Mouse (Mus musculus) spleen, adult 2 months (tissue): Measurements from ENCODE around the gene Mgat4c. TPM values are rescaled to one million over a fixed set of nuclear protein-coding genes. Genes with fewer than 3 reads are reported as not detected.

Source experiments
- DNase-seq, 2 experiments: peaks; one replicate each; pipeline versions ENCODE4 v3.0.0 to v3.0.0-alpha.2; 2012 to 2021; ENCODE audit warnings: low spot score in 2 of 2, low read depth in 1 of 2
- H3K27ac ChIP-seq: fragments of 200-500 bp; 2 replicates; pipeline ENCODE4 v1.5.1; 2012; ENCODE audit warnings: low read length, inconsistent platforms; ENCODE audit not compliant: insufficient read depth
- H3K27me3 ChIP-seq: fragments of 200-500 bp; 2 replicates; pipeline ENCODE4 v1.6.1; 2012; ENCODE audit warnings: mild to moderate bottlenecking, moderate library complexity, low read length, inconsistent platforms; ENCODE audit not compliant: control insufficient read depth, insufficient read depth
- H3K36me3 ChIP-seq: fragments of 200-500 bp; 2 replicates; pipeline ENCODE4 v1.6.1; 2012; ENCODE audit warnings: mild to moderate bottlenecking, low read length, inconsistent platforms; ENCODE audit not compliant: control insufficient read depth, insufficient read depth
- H3K4me1 ChIP-seq: fragments of 200-500 bp; 2 replicates; pipeline ENCODE4 v1.6.1; 2011; ENCODE audit warnings: inconsistent platforms; ENCODE audit not compliant: control insufficient read depth, insufficient read depth, insufficient read length
- H3K4me3 ChIP-seq: fragments of 200-500 bp; 2 replicates; pipeline ENCODE4 v1.5.1; 2011; ENCODE audit warnings: mild to moderate bottlenecking, inconsistent platforms; ENCODE audit not compliant: insufficient read depth, insufficient read length; ENCODE audit errors: extremely low read depth
- CTCF ChIP-seq: fragments of 200-500 bp; IDR thresholded peaks from 2 replicates; pipeline ENCODE4 v1.5.1; 2011; ENCODE audit warnings: mild to moderate bottlenecking, inconsistent platforms; ENCODE audit not compliant: insufficient read depth, insufficient read length, insufficient replicate concordance; ENCODE audit errors: extremely low read depth
- POLR2A ChIP-seq: fragments of 200-500 bp; IDR thresholded peaks from 2 replicates; pipeline ENCODE4 v1.6.1; 2011; ENCODE audit warnings: low read depth, low read length, inconsistent platforms
- WGBS: fragments of 180-500 bp; shearing (Covaris S2); methylation state at CpG from one replicate; pipeline ENCODE4 v1.1.7; 2018; 5-methylcytosine and 5-hydroxymethylcytosine counted together
- polyA plus RNA-seq: library from polyadenylated mRNA; depleted of rRNA; stranded (reverse); fragments of >200 nt; gene quantifications from 2 replicates; pipeline ENCODE4 v1.2.3, GENCODE M21; 2012; rRNA removed

The Mgat4c gene
- polyA plus RNA-seq = not detected in 2 replicates

DNA sequence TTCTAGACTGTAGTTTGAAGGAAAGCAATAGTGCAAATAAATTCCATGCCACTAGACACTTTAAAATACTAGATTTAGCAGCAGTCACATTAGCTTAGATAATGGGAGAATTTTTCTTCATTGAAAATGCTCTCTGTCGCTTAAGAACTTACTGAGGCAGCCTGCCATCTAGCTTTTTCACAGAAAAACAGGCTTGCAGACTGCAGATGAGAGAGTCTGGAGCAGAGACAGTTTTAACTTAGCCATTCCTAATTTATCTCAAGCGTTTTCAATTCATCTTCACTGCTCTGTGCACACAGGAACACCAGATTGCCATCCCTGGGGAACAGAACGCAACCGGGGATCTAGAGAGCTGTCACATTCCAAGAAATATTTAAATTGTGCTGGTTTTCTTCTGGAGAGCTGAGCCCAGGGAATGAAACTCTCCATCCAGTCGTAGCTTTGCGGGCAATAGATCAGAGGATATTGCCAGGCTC lies at the start of gene Mgat4c:
Mgat4c (plus strand) TSS at position 51 of the 476 bp plus-strand sequence.
- TF ChIP-seq POLR2A = no peak
- no peak for TF ChIP-seq CTCF
- Histone ChIP-seq H3K4me1 (no peaks in the 10 kb centered on the region), H3K27me3 (no peaks in the 10 kb centered on the region), H3K4me3 (no peak within 1 kb of the TSS; the same call in 1 of the 2 replicates), H3K27ac (no peak within 1 kb of the TSS), H3K36me3 (no peaks in the 10 kb centered on the region)
- no peak for DNase-seq
- 86% methylated on average over 6 of the region's 6 CpGs for WGBS

DNA sequence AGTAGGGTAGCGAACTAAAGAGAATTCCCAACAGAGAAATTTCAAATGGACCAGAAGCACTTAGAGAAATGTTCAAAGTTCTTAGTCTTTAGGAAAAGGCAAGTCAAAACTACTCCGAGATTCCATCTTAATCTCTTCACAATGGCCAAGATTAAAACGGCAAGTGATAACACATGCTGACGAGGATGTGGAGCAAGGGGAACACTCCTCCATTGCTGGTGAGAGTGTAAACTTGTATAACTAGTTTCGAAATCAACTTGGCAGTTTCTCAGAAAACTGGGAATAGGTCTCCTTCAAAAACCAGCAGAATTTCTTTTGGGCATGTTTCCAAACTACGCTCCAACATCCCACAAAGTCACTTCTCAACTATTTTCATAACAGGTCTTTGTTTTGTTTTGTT lies 46.0 kb upstream of the Mgat4c start:
- H3K4me1 ChIP-seq = no peaks in the 10 kb centered on the region
- WGBS = 85% methylated on average over 6 of the region's 6 CpGs
- H3K27me3 ChIP-seq = no peaks in the 10 kb centered on the region
- DNase-seq = no peak
- H3K36me3 ChIP-seq = no peaks in the 10 kb centered on the region
- no peak overlapping the region for H3K4me3 ChIP-seq
- TF ChIP-seq POLR2A (no peak), CTCF (no peak)
- H3K27ac ChIP-seq = no peak overlapping the region

DNA sequence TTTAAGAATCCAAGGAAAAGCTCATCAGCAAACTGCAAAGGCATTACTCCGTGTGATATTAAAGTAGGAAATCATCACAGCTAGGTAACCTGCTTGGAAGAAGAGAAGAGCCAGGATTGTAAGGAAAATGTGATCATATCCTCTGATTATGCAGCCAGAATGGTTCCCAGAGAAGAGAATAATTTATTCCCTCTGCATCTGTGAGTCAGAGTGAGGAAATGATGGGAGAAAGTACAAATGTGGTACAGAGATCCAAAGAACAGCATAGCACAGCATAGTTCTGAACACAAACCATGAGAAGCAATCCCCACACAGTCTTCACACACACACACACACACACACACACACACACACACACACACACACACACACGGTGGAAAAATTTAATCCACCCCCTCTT lies 40.2 kb upstream of the Mgat4c start:
- Histone ChIP-seq H3K36me3 (no peaks in the 10 kb centered on the region), H3K4me3 (no peak overlapping the region), H3K4me1 (no peaks in the 10 kb centered on the region), H3K27ac (no peak overlapping the region), H3K27me3 (no peaks in the 10 kb centered on the region)
- TF ChIP-seq POLR2A (no peak), CTCF (no peak)
- DNase-seq = no peak
- WGBS = 69% methylated on average over 2 of the region's 2 CpGs

DNA sequence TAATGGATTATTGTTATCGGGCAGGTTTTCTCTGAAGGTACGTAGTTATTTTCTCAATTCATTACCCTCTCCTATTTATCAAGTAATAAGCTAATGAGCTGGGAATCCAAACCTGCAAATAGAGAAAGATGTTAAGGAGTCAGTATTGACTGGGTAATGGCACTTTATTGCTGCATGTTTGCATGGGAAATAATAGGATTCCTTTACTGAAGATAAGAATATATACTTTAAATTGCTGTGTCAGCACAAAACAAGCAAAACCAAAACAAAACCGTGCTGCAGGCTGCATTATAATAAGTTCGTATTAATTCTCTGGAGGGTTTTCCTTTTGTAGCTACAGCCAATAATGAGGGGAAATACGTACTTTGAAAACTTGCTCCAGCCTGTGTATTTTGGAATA lies 627 bp downstream of the Mgat4c start:
- TF ChIP-seq CTCF = no peak
- no peak for TF ChIP-seq POLR2A
- DNase-seq = no peak
- WGBS = 90% methylated on average over 5 of the region's 5 CpGs

DNA sequence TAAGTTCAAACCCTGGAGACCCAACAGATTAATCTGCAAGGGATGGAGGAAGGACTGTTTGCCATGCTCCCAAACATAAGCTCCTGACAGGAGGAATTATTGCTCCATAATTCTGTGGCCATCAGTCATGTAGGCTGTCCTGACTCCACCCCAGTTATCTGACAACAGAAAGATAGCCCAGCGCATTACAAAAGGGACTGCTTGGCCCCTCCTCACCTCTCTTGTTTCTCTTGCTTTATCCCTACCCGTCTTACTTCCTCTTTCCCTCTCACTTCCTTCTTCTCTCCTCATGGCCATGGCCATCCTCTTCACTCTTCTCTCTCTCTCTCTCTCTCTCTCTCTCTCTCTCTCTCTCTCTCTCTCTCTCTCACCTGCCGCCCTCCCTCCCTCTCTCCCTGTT lies 80.5 kb downstream of the Mgat4c start:
- Histone ChIP-seq H3K27ac (no peak overlapping the region), H3K4me3 (no peak overlapping the region), H3K36me3 (no peaks in the 10 kb centered on the region), H3K4me1 (no peaks in the 10 kb centered on the region), H3K27me3 (no peaks in the 10 kb centered on the region)
- no peak for TF ChIP-seq POLR2A
- TF ChIP-seq CTCF = no peak
- WGBS = 54% methylated on average over 3 of the region's 3 CpGs
- DNase-seq = no peak

More for the DNA sequence above, 627 bp downstream of the Mgat4c start:
- H3K27ac ChIP-seq = no peak overlapping the region
- no peak overlapping the region for H3K4me3 ChIP-seq
- H3K4me1 ChIP-seq = no peaks in the 10 kb centered on the region
- H3K27me3 ChIP-seq = no peaks in the 10 kb centered on the region
- no peaks in the 10 kb centered on the region for H3K36me3 ChIP-seq

DNA sequence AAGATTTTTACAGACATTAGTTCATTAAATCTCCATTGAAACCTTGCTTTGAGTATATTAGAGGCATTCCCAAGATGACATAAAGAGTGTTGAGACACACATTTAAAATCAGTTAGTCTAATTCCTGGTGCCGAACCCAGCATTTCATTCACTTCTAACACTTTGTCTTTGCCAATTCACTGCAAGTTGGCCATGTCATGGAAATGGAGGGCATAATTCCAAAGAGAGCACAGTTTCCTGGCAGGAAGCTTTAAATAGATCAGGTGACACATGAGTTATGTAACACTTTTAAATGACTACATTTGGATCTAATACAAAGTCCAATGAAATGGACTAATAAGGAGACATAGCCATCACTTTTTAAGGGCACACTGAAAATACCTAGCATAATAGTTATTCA lies 89.4 kb downstream of the Mgat4c start:
- no peak for DNase-seq
- Histone ChIP-seq H3K27me3 (no peaks in the 10 kb centered on the region), H3K4me1 (no peaks in the 10 kb centered on the region), H3K27ac (no peak overlapping the region), H3K4me3 (no peak overlapping the region), H3K36me3 (no peaks in the 10 kb centered on the region)
- WGBS = 84% methylated on average over 1 of the region's 1 CpGs
- TF ChIP-seq POLR2A = no peak
- no peak for TF ChIP-seq CTCF

DNA sequence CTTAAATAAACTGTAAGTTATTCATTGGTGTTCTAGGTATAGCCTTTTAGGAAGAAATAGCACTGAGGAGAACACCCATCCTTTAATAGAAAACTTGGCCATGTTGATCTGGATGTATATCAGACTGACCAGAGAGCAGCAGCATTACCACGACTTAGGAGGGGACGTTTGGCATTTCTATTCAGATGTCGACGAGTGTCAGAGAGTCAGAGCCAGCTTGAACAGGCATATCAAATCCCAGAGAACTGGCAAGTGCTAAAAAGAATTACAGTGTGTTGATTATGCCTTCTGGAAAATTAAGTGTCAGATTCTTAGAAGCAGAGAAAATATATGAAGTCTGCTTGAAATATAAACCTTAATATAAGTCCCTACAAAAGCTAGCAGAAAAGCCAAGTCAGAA lies 89.9 kb downstream of the Mgat4c start:
- Histone ChIP-seq H3K27me3 (no peaks in the 10 kb centered on the region), H3K36me3 (no peaks in the 10 kb centered on the region), H3K4me1 (no peaks in the 10 kb centered on the region), H3K4me3 (no peak overlapping the region), H3K27ac (no peak overlapping the region)
- TF ChIP-seq CTCF = no peak
- TF ChIP-seq POLR2A = no peak
- DNase-seq = no peak
- 84% methylated on average over 4 of the region's 4 CpGs for WGBS
